Mouse (Mus musculus) ovary, adult 18-20 months (tissue): ENCODE data around the gene Rps8.
A peak's percentile ranks its signal among the peaks of the same experiment; 100 is the strongest.

Experiments
- DNase-seq: peaks from one replicate; pipeline ENCODE4 v3.0.0; 2022; ENCODE audit warnings: low spot score, mixed read lengths

Gene Rps8

DNA sequence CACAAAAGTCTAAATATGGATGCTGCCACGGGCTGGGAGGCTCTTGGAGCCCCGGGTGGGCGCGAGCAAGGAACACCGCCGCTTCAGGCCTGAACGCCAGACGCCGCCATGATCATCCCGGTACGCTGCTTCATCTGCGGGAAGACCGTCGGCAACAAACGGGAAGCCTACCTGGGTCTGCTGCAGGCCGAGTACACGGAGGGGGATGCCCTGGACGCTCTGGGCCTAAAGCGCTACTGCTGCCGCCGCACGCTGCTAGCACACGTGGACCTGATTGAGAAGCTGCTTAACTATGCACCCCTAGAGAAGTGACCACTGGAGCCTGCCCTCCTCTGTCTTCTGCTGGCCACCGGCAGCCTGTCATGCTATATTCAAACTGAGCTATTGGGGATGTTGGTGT, 7.2 kb downstream of the Rps8 start:
- DNase-seq, result no peak

DNA sequence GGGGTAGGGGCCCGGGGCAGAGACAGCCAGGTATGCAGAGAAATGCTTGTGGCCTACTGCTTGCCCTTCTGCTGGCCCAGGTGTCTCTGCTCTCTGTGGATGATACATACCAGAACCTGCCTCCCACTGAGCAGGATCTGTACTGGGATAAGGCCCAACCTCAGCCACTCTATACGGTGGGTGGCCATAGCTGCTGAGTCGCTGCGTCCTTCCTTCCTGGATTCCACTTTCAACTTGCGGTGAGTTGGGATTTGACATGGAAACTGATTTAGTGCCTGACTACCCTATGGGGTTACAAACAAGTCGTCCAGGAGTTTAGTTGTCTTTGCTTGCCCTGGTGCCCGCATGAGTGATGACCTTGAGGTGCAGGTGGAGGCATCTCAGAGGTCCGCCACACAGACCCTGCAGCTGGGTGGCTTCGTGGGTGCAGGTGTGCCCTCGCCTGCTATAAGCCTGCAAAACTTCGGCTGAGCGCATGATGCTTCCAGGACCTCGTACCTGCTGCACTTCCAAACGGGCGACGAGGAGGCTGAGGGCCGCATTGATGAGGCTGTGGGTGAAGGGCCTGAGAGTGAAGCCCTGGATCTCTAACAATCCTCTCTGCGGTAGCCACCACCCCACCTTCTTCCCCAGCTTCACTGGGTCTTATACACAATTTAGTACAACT, 7.9 kb downstream of the Rps8 start:
- DNase-seq, result no peak

DNA sequence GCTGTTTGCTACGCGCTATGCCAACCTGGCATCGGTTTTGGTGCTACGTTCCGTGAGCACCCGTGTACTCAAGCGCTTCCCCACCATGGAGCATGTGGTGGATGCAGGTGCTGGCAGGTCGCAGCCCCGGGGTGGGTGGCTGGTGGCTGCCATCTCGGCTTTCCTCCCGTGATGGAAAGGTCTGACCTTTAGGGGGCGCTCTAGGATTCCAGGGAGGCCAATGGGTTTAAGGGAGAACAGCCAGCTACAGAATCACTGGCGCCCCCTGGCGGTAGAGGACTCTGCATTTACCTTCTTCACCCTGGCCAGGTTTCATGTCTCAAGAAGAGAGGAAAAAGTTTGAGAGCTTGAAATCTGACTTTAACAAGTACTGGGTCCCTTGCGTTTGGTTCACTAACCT, 9.9 kb downstream of the Rps8 start:
- peak; percentile 58 for DNase-seq

DNA sequence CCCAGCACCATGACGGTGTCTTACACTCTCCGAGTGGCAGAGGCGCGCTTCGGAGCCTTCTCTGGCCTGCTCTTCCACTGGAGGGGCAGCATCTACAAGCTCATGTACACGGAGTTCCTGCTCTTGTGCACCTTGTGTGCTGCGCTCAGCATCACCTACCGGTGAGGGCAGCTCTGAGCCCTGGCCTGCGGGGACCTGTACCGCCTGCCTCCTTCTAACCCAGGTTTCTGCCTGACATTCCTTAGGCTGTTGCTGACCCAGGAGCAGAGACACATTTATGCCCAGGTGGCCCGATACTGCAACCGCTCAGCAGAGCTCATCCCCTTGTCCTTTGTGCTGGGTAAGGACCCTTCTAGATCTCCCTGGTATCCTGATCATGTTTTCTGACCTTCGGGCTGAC, 10.8 kb downstream of the Rps8 start:
- DNase-seq, result no peak

DNA sequence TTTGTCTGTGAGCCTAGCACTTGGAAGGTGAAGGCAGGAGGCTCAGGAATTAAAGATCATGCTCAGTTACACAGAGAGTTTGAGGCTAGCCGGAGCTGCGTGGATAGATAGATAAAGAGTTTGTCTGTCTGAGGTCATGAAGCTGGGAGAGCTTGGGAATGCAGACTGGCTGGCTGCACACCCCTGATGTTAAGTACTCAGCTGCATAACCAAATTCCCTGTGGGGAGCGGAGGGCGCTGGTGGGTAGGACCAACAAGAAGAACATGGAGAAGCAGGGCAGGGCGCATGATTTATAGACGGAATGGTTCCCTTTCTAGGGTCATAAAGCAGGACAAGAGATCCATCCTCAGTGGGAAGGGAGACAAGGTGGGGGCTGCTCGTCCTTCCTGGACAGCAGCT, 13.0 kb downstream of the Rps8 start:
- no peak for DNase-seq

DNA sequence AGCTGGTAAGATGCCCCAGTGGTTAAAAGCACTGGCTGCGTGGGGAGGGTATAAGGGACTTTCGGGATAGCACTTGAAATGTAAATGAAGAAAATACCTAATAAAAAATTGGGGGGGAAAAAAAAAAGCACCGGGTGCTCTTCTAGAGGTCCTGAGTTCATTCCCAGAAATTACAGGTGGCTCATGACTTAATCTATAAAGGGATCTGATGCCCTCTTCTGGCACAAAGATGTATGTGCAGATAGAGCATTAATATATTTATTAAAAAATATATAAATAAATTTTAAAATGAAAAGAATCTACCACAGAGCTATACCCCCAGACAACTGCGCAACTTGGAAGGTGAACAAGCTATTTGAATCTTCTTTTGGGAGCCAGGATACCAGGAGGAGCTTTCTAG, 15.4 kb downstream of the Rps8 start:
- no peak for DNase-seq

DNA sequence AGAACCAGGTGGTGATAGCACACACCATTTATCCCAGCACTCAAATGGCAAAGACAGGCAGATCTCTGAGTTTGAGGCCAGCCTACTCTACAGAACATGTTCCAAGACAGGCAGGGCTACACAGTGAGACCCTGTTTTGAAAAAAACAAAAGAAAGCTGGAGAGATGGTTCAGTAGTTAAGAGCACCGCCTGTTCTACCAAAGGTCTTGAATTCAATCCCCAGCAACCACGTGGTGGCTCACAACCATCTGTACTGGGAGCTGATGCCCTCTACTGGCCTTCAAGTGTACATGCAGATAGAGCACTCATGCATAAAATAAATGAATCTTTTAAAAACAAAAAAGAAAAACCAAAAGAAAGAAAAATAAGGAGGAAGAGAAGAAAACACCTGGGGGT, 16.8 kb downstream of the Rps8 start:
- DNase-seq, result no peak

DNA sequence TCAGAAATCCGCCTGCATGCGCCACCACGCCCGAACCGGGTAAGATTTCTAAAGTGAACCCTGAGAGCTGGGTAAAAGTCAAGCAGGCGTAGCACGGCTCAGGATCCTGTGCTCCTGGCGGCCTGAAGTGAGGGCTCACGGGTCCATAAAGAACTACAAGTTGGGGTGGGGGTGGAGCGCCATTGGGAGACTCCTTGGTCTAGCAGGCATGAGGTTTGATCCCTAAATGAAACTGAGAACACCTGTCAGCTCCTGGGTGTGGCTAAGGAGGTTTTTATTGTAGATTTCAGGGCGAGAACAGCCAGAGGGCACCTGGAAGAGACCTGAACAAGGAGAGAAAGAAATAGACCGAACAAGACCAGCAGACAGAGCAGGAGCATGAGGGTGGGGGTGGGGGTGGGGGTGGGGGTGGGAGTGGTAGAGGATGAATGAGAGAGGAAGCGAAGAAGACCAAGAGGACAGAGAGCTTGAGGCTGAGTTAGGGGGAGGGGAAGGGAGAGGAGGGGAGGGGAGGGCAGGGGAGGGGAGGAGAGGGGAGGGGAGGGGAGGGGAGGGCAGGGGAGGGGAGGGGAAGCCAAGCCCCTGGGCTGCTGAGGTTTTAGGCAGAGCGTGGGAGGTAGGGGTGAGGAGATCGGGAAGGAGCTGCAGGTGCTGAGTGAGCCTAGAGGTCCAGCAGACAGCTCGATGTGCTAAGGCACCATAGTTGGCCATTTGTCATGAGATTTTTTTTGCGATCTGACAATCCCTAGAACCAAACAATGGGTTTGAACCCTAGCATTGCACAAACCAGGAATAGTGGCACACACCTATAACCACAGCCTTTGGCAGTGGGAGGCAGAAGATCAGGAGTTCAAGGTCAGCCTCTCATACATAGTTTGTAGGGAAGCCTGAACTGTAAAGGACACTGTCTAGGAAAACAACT, 17.5 kb downstream of the Rps8 start:
- no peak for DNase-seq

DNA sequence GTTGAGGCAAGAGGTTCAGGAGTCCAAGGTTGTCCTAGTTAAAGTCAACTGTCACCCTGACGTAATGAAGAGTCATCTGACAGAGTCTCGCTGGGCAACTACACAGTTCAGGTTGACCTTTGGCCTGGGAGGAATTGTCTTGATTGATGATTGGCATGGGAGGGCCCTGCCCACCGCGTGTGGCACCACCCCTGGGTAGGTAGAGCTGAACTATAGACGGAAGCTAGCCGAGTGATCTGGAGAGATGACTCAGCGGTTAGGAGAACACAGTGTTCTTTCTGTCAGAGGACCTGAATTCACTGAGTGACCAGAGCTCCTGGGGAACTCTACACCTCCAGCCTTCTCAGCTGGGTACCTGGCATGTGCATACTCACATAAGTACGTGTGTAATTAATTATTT, 20.0 kb downstream of the Rps8 start:
- no peak for DNase-seq

DNA sequence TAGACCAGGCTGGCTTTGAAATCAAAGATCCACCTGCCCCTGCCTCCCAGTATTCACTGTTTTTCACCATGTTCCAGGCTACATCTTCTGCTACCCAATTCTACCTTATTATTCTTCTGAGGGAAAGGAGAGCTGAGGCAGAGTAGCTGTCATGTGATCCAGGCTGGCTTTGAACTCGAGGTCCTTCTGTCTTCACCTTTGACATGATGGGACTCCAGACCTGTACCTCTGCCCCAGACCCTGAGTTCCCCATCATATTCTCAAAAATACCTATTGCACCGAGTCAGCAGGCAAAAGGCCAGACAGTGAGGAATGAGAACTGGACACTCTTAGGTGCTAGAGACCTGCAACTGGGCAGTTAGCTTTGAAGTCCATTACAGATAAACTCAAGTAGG, 21.4 kb downstream of the Rps8 start:
- DNase-seq, result no peak

DNA sequence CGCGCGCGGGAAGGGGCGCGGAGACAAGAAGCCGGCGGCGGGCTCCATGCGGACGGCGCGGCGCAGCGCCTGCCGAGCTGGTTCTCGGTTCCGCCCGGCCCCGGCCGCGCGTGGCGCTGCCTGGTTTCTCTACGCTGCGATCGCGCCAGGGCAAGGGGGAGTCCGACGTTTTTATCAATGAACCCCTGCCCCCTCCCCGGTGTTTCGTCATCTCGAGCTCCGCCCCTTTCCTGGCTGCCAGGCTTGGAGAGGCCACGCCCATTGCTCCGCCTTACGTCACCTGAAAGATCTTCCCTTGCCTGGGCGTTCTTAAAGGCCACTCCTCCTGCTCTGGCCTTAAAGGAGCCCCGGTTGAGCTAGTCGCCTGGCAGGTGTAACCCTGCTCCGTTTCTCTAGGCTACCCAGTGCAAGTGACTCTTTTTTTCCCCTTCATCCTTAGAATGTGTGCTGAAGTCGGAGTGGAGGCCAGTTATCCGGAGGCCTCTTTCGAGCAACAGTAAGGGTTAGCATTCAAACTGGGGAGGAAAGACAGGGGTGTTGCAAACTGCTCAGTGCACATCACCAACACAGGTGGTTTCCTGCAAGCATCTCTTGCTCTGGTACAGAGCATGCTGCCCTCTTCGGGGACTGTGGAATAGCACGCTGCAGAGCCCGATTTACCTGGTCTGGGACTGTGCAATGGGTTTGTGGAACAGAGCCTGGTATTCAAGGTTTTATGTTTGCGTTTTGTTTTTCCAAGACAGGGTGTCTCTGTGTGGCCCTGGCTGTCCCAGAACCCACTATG, 22.0 kb downstream of the Rps8 start, which contains the start of gene Plk3:
TSS of gene Plk3 (minus strand) at position 147 of the 784 bp plus-strand sequence.
- peak; percentile 93 for DNase-seq

DNA sequence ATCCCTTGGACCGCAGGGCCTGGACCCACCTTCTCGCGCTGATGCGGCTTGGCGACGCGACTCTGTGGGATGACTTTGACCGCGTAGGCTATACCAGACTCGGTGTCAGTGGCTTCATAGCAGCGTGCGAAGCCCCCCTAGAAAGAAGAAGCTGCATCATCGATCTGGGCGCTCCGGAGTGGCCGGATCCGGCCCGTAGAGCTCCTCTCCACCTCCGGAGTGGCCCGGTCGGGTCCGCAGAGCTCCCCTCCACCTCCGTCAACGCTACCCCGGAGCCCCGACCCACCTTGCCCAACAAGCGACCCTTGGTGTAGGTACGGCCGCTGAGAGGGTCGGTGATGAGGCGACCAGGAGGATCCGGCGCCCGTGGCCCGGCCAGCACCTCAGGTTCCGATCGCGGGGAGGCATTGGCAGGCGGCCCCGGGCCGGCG, 22.7 kb downstream of the Rps8 start:
- DNase-seq, result no peak

DNA sequence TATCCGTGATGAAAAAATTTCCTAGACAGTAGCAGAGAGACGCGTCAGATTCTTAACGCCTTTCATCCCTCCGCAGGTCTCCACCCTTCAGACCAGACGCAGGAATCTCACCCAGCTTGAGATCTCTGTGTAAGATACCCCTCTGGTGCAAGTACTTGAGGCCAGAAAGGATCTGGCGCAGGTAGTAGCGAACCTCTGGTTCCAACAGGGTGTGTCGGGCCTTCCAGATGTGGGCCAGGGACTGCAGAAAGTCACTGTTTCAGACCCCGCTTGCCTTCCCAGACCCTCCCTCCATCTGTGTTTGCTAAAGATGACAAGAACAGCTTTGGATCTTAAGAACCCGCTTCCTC, 23.3 kb downstream of the Rps8 start:
- no peak for DNase-seq

DNA sequence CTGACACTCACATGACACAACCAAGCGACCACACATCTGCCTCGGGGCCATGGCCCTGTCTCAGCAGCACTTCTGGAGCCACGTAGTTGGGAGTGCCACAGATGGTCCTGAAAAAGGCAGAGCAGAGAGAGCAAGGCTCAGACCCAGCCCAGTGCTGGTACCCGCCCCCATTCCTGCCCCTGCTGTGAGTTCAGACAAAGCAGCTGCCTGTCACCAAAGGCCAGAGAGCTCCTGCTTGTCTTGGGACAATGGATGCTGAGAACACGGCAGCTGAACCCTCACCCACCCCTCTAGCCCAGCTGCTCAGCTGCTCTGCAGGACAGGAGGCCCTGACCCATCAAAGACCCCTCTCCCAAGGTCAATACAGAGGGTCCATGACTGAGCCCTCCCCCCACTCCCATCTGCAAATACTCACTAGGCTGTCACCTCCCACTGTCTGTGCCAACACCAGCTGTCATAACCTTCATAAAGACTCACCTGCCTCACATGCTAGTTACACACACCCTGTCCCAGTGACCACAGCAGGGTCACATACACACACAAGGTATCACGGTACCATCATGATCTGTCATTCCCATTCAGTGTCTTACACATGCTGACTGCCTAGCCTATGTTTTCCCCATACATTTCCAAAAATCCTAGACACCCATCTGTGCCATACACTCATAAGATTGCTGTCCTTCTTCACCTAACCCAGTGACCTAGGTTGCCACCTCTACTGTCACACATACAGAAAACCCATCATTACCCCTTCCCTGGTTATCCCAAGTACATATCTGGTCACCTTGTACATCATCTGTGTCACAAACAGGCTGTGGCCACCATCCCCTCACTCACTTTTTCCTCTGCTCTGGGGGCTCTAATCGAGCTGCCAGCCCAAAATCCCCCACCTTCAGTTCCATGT, 23.9 kb downstream of the Rps8 start:
- no peak for DNase-seq

DNA sequence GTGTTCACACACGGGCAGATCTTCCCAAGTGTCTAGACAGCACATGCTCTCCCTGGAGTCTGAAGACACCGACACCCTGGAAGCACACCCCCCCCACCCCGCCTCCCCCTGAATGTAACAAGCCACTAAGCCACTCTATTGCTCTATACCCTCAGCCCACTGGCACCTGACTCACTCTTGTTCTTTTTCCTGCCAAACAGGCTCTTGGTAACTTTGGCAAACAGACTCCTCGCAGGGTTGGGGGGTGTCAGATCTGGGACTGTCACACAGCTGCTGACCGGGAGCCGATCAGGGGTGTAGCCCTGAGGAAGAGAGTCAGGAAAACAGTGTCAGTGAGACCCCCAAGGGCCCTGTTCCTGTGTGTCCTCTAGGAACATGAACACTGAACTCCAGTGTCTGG, 24.8 kb downstream of the Rps8 start:
- DNase-seq, result no peak

DNA sequence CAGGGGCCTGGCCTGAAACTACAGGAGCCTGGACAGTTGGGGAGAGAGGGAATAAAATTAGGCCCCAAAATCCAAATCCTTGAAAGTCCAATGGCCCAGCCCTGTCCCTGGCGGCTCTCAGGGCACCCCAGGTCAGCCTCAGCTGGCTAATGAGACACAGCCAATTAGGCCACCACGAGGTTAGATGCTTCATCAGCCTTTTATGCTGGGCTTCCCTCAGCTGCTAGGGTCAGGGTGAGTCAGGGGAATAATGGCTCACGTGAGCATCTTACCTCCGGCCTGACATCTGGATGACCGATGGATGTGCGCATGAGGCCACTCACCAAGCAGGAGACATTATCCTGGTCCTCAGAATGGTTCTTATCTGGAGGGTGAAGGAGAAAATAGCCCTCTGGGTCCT, 25.3 kb downstream of the Rps8 start:
- DNase-seq, result no peak

DNA sequence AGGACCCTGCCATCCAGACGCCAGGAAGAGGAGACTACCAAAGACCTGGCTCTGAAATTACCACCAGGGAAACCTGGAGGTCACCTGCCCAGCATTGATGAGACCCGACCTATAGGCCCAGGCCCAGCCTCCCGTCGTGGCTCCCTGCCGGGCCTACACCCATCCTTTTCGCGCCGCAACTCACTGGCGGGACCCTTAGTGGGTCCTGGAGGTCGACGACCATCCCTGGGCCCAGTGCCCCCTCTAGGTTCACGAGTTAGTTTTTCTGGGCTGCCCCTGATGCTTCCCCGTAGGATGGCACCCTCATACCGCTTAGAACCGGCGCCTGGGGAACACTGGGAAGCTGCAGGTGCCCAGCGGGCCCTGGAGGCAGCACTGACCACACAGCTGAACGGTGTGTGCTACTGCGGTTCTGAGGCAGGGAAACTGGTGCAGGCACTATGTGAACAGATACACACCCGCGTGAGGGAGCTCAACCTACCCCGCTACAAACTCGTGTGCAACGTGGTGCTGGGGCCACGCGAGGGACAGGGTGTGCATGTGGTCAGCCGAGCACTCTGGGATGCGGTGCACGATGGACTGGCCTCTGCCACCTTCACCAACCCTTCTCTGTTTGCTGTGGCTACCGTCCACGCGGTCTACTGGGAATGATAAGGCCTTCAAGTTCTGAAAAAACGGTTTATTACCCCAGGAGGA, 27.9 kb downstream of the Rps8 start:
- DNase-seq, result no peak

DNA sequence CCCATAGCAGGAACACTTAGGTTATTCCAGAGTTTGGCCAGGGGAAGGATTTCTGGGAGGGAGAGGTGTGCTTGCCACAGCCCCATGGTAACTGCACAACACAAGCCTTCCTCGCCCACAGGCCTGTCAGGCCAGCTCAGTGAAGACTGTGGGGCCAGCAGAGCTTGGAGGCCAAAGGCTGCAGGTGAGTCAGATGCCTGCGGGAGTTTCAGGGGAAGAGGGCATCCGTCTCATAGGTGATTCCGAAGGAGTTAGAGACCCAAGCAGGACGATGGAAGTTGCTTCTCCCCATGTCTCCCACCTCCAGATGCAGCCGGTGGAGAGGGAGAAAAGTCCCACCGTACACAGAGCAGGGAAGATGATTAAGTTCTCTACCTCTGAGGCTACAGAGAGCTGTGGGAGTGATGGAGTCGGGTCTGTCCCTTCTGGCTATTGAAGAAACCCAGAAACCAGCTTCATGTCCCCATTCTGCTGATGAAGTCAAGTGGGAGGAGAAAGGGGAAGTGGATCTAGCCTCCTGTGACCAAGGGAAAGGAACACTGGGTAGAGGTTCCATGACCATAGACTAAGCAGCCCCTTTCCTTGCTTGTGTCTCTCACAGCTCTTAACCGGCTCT, 29.3 kb downstream of the Rps8 start, which contains the start of gene Tctex1d4:
TSS of gene Tctex1d4 (plus strand) at position 120 of the 616 bp plus-strand sequence.
- DNase-seq, result no peak

DNA sequence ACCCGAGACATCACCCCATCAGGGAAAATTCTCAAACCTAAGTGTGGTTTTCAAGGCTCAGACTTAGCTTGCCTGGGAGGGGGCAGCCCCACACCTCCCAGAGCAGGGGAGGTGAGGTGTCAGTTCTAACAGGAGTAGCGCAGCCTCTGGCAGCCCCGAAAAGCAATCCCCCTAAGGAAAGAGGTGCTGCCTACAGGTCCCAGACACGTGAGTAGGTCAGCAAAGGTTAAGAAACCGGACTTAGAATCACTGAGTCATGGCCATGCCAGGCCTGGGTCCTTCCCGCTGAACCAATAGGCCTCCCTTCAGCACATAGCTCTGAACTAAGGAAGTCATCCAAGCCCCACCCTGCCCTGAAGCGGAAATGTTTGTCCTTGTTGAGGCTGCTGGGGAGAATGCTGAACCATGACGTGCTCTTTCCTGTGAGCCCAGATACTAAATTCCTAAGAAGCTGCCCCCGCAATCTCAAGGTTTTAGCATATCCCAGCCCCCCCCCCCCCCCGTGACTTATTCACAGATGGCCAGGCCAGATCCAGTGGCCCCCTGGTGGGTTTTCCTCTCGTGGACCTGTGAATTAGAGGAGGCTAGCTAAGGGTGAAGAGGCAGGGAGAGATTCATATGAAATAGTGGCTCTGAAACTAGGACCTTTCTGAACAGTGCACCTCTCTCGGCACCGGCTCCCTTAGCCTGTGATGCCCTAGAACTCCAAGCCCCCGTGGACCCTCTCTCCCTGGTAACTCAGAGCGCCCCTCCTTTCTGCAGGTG, 30.0 kb downstream of the Rps8 start:
- peak; percentile 69 for DNase-seq
